Mouse (Mus musculus) adrenal gland, postnatal 25 days (tissue): ENCODE measurements around the gene Slc25a34. TPM values are rescaled to one million over a fixed set of nuclear protein-coding genes. Genes with fewer than 3 reads are reported as not detected.

Experiments
- DNase-seq: peaks from one replicate; pipeline ENCODE4 v3.0.0; 2021; ENCODE audit warnings: mixed read lengths
- total RNA-seq: library from RNA; stranded (reverse); gene quantifications from 2 replicates; pipeline ENCODE4 v1.2.3, GENCODE M21; 2021

The Slc25a34 gene
- total RNA-seq, 1 experiment from 2014 or later, result 2.7 TPM

DNA sequence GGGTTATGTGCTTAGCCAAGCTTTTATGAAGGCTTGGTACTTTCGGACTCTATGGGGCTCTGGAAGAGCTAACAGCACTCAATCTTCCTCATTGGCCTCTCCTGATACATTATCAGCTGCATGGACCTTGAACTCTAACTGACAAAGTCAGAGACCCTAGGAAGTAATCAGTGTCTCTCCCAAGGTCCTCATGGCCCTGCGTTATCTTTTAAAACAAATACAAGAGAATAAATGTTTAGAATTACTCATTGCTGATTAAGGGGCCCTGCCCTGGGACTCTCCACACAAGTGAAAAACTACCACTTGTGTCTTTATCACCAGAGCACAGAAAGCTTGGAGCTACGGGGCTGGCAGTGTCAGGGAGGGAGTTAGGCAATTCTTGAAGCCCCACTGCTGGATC, 44.8 kb downstream of the Slc25a34 start:
- no peak for DNase-seq

DNA sequence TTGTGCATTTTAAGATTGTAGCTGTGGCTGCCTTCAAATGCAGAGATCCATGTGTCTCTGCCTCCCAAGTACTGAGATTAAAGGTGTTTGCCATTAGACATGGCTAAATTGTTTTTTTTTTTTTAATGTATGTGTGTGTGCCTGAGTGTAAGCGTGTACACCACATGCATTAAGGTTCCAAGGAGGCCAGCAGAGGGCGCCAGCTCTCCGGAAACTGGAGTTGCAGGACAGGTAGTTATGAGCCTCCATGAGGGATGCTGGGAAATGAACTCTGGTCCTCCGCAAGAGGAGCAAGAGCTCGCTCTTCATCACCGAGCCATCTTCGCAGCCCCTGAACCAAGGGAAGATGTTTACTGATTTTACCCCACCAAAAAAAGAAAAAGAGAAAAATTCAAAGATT, 46.7 kb downstream of the Slc25a34 start:
- no peak for DNase-seq

DNA sequence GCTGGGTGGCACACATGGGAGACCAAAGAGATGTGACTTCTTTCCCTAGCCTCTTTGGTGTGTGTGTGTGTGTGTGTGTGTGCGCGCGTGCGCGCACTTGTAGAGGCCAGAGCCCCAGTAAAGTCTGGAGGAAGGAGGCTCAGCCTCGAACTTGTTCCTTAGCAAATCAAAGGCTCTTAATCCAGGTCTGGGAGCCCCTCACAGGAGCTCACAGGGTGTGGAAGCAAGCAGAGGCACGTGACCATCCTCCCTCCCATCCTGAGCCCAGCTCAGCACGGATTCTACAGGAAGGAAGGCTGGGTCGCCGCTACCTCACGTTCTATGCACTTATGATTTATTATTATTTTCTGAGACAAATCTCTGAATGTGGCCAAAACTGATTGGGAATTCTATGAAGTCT, 47.2 kb downstream of the Slc25a34 start:
- no peak for DNase-seq

DNA sequence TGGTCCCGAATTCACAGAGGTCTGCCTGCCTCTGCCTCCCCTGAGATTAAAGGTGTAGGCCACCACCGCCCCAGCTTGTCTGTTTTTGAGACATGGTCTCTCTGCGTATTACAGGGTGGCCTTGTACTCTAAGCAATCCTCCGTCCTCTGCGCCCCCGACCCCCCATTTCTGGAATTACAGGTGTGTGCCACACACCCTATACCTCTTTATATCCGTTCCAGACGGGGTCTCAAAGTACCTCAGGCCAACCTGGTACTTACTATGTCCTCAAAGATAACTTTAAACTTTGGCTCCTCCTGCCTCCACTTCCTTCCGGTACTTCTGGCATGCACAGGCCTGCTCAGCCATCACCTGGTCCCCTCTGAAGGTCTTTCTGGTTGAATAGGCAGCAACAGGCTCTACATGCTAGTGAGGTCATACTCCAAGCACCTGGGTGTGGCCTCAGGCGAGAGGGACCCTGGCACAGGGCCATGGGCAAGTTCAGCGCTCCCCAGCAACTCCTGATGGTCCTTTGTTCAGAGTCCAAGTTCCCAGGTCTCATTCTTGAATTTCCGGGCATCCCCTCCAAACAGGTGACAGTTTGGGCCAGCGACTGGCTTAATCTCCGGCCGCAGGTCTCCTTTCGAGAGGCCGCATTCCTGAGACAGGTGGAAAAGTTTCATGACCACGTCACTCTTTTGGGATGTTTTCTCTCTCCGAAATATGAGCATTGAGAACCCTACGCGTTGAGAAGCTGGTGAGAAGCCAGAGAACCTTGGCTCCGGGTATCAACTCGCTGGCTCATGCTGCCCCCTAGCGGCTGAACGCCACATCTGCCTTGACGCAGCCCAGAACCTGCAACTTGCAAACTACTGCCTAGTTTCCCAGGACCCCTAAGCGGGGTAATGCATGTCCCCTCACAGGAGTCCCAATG, 48.6 kb downstream of the Slc25a34 start:
- peak; percentile 92 for DNase-seq

DNA sequence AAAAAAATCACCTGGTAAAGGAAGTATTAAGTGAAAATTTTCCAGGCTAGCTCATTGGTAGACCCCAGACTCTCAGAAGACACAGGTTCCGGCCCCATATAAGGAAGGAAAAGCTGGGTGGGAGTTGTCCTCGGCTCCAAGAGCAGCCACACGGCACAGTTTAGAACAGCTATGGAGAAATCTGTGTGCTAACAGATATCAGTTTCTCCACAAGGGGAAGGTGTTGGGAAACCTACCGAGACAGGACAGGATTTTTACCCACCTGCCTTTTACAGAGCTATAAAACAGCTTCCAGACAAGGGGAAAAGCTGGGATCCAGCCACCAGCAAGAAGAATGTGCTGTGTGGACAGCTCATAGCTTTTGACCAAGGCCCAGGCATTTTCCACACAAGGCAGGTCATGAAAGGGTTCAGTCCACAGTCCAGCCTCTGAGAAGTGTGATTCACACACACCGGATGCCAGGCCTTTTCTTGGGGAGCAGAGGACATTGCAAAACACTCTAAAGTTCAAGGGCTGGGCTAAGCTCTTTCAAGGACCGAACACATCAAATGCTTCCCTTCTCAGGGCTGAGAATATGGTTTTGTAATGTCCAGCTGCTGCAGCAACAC, 50.2 kb downstream of the Slc25a34 start:
- DNase-seq, result peak; percentile 68

DNA sequence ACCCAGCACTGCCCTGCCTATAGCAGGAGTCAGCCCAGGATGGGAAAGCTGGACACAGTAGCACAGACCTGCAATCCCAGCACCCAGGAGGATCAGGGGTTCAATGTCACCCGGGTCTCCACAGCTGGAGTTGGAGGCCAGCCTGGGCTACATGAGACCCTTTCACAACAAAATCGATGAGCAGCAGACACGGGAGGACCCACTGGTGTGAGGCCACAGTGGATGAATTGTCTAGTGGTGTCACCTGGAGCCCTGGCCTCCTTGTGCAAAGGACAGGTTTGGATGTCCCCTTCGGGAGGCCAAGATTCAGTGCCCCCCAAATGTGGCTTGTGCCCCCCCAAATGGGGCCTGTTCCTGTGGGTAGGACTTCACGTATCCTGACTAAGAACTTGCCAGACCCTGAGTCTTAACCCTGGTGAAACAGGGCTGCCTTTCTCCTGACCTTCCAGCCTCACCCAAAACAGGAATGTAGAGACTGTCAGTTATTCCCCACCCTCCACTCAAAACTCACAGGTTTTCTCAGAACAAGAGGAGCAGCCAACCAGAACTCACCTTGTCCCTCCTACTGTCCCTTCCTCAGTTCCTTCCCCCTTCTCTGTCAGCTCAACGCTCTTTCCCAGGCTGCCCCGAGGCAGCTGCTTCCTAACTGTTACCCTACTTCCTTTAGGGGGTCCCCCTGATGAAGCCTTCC, 50.8 kb downstream of the Slc25a34 start:
- DNase-seq, result no peak

DNA sequence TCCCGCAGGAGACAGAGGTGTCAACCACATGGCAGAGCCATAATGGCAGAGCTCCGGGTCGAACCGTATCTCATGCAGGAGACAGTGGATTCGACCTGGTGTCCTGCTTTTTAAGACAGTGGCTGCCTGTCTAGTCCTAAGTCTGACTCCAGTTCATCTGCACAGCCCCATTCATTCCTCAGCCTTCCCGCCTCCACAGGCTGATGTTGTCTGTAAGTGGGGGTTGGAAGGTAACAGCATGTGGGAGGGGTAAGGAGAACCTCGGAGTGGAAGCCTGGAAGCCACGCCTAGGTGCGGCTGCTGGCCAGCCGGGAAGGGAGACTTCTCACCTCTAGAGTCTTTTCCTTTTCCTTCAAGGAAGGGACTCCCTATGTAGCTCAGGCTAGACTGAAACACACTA, 51.7 kb downstream of the Slc25a34 start:
- no peak for DNase-seq

DNA sequence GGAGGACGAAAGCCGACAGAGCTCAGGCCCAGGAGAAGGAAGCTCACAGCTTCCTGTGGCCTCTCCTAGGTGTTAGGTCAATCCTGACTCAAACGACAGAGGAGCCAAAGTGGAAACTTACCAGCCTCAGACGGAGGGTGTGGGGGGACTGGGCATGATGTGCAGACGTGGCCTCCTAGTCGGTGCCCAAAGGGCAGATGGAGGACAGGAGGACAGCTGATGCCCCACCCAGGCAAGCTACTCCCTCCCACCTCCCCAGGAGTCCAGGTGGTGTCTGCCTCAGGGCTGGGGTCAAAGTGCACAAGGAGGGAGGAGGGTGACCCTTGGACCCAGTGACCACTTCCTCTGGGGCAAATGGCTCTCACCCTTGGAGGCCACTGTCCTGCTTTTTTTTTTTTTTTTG, 52.3 kb downstream of the Slc25a34 start:
- no peak for DNase-seq

DNA sequence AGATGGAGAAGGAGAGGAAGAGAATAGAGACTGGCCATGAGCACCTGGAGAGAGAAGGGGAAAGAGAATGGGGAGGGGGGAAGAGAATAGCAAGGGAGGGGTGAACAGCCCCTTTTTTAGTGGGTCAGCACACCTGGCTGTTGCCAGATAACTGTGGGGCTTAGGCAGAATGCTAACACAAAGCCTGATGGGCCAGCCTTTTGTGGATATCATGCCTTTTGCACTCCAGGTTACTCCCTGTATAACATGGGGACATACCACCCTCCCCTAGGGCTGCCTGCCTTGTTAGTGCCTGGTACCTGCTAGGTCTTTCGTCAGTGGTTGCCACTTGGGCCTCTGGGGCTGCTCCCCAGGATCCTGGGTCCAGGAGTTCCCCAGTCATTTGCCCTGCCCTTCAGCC, 52.8 kb downstream of the Slc25a34 start:
- DNase-seq, result no peak

DNA sequence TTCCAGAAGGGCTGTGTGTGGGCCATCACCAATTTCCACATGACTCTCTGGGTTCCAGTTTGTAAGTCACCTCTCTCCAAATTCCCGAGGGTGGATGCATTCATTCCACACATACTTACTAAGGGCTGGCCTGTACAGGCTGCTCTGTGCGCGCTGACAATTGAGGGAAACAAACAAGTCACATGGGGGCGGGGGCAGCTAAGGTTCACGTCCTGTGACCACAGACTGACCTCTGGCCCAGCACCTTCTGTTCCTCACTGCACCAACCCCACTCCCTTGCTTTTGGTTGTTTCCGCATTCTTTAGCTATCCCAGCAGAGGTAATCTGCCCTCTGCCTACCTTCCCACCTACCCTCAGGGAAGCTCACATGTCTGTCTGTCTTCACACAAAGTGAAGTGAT, 53.6 kb downstream of the Slc25a34 start:
- no peak for DNase-seq

DNA sequence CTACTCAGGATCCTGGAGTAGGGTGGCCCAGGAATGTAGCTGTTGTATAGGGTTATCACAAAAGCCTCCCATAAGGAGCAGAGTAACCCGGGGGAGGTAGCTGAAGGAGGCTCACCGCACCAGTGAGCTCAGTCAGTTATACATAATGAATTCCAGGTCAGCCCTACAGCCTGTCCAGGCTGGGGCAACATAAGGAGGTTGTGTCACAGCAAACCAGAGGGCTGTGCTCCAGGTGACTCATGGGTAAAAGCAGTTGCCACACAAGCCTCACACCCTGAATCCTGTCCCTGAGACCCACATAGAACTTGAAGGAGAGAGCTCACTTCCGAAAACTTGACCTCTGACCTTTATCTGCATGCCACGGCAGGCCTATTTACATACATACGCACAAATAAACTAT, 54.7 kb downstream of the Slc25a34 start:
- no peak for DNase-seq

Other genes starting within 250 kb of the Slc25a34 start
- gene Clcnka, start 225.1 kb downstream of the Slc25a34 start, total RNA-seq, result not detected in 2 replicates
- not detected in 2 replicates for gene Clcnkb, start 207.8 kb downstream of the Slc25a34 start, total RNA-seq
- gene Hspb7, start 203.0 kb downstream of the Slc25a34 start, total RNA-seq, result 0.33 TPM in 1 of 2 replicates, not detected in the other
- not detected in 2 replicates for gene Srarp, start 187.7 kb downstream of the Slc25a34 start, total RNA-seq
- 18.6 and 19.6 TPM in 2 replicates for gene Zbtb17, start 179.2 kb downstream of the Slc25a34 start, total RNA-seq
- 70.0 and 79.4 TPM in 2 replicates for gene Spen, start 85.2 kb downstream of the Slc25a34 start, total RNA-seq
- gene Fblim1, start 17.7 kb downstream of the Slc25a34 start, total RNA-seq, result 9.5 and 12.7 TPM in 2 replicates
- gene Tmem82, start 5.2 kb downstream of the Slc25a34 start, total RNA-seq, result 0.64 and 2.0 TPM in 2 replicates
- 54.7 and 61.0 TPM in 2 replicates for gene Plekhm2, start 41.1 kb upstream of the Slc25a34 start, total RNA-seq
- gene Rsc1a1, start 61.8 kb upstream of the Slc25a34 start, total RNA-seq, result 18.5 TPM in 1 of 2 replicates, not detected in the other
- gene Ddi2, start 99.6 kb upstream of the Slc25a34 start, total RNA-seq, result 62.1 and 70.8 TPM in 2 replicates
- gene Agmat, start 122.9 kb upstream of the Slc25a34 start, total RNA-seq, result 45.1 and 50.4 TPM in 2 replicates
- 25.3 and 32.2 TPM in 2 replicates for gene Dnajc16, start 167.1 kb upstream of the Slc25a34 start, total RNA-seq
- gene Casp9, start 169.8 kb upstream of the Slc25a34 start, total RNA-seq, result 21.3 and 32.3 TPM in 2 replicates
- gene Cela2a, start 202.3 kb upstream of the Slc25a34 start, total RNA-seq, result 0.52 TPM in 1 of 2 replicates, not detected in the other
- gene Ctrc, start 222.5 kb upstream of the Slc25a34 start, total RNA-seq, result not detected in 2 replicates